Mouse (Mus musculus) embryo, embryonic 9.5 days (tissue): ENCODE measurements around the gene Rab25.
"Not testable (repeated sequence)": the region's sequence is repeated elsewhere in the genome, so short reads cannot be mapped to it uniquely, and the experiment has no call there.

Experiments
- DNase-seq: peaks from one replicate; pipeline ENCODE4 v3.0.0-alpha.2; 2017; ENCODE audit errors: extremely low spot score

Gene Rab25

GRCm38 (mm10) chr3:88548180-88548917 lies at the start of gene Rab25:
TSS of gene Rab25 (minus strand) at chr3:88548300.
- no peak for DNase-seq

DNA sequence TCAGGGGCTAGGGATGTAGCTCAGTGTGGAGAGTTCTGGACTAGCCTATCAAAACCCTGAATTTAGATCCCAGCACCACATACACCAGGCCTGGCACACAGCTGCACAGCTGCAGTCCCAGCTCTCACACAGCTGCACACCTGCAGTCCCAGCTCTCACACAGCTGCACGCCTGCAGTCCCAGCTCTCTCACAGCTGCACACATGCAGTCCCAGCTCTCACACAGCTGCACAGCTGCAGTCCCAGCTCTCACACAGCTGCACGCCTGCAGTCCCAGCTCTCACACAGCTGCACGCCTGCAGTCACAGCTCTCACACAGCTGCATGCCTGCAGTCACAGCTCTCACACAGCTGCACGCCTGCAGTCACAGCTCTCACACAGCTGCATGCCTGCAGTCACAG lies 48.4 kb upstream of the Rab25 start:
- DNase-seq, result not testable (repeated sequence)

- DNase-seq, result no peak
These were observed 45.9 kb upstream of the Rab25 start for GRCm38 (mm10) chr3:88593893-88594580.

- no peak for DNase-seq
These were observed 45.0 kb upstream of the Rab25 start for GRCm38 (mm10) chr3:88592942-88593576.

DNA sequence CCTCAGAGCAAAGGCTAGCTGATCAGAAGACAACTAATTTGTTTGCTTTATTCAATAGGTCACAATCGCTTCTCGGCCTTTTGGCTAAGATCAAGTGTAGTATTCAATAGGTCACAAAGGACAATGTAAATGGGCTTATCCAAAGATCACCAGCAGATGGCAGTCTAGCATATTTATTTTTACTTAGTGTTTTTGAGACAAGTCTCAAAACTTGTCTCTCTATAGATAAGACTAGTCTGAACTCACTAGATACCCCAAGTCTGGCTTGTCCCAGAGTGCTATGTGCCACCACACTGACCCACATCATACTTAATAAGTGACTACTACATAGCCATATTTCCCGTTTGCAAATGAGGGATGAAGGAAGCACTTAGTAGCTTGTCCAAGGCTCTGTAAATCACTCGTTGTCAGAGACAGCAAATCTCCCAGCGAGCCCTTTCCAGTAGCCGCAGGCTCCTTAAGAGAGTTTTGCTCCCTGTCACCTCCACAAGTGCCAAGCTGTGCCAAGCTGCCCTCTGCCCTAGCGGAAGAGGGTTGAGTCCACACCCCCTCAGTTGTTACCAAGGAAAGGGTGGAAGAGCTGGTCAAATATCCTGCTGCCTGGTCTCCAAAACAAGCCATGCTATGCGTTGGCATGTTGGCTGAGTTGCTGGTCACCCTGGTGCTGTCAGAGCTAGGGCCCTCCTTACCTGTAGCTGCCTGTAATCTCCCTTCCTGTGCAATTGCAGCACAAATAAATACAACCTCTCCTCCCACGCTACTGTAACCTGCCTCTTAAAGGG lies 44.0 kb upstream of the Rab25 start:
- DNase-seq, result peak; percentile 74

DNA sequence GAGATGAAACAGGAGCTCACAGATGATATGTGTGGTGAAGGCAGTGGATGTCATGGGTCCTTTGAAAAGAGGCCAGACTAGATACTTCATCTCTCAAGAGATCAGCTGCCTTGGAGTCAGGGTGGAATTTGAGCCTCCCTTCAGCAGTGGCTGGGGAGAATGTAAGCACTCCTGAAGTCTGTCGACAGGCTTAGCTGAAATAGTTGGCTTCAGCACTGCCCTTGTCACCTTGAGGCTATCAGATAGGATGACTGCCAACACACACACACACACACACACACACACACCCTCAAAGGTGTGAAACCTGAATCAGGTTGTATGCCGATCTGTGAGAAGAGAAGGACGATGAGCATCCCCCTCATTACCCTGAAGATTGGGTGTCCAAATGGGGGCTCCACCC lies 42.9 kb upstream of the Rab25 start:
- DNase-seq, result no peak

GRCm38 (mm10) chr3:88590246-88590645 lies 42.1 kb upstream of the Rab25 start:
- DNase-seq, result peak; percentile 17

- DNase-seq, result no peak
These were observed 38.5 kb upstream of the Rab25 start for GRCm38 (mm10) chr3:88586640-88587039.

DNA sequence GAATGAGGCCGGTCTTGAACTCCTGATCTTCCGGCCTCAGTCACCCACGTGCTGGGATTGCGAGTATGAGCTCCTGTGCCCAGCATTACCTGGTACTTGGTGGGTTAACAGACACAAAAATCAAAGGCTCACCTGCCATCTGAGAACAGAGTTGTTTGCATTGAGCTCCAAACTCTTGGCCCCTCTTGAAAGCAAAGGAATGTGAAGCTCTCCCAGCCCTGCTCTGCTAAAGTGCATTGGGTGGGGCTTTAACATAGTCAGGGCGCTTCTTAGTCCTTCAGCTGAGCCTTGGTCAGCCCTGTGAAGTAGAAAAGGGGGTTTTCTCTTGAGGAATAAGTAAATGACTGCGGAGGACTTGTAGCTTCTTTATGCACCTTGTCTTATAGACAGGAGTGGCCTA lies 37.7 kb upstream of the Rab25 start:
- no peak for DNase-seq

GRCm38 (mm10) chr3:88579454-88580117 lies 31.5 kb upstream of the Rab25 start:
- DNase-seq, result peak; percentile 80

- DNase-seq, result no peak
These were observed 30.7 kb upstream of the Rab25 start for GRCm38 (mm10) chr3:88578498-88579424.

- DNase-seq, result not testable (repeated sequence)
These were observed 29.7 kb upstream of the Rab25 start for GRCm38 (mm10) chr3:88577846-88578245.

DNA sequence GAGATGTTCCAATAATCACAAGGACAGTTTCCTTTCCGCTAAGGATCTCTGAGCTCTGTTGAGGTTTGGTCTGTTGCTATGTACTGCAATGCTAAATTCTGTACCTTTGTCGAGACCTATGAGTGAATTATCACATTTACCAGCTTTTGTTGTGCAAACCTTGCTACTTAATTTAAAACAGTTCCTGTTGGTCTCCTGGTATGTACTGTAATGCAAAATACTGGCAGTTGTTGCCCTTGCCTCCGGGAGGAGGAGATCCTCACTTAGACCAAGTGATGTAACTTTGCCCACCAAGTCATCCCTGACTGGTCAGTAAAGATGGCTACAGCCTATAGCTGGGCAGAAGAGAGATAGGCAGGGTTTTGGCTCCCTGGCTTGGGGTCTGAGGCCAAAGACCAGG lies 27.4 kb upstream of the Rab25 start, which contains the start of gene Ssr2:
Ssr2 (plus strand) TSS at position 337 of the 400 bp plus-strand sequence.
- DNase-seq, result no peak

DNA sequence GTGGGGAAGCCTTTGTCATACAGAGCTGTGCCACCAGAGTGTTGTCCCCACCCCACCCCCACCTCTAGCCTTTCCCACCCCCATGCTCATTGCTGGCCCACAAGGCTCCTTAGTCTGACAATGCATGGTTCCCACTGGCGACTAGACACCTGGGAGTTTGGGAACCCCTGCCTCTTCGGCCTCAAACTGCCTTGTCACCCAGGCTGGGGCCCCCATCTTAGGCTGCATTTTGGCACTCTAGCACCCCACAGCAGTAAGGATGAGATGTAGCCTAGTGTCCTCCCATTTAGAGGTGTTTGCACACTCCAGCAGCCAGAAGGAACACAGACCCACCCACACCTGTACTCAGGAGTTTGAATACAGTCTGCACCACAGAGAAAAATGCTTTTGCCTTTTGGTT lies 25.7 kb upstream of the Rab25 start:
- DNase-seq, result no peak

GRCm38 (mm10) chr3:88572835-88573234 lies 24.7 kb upstream of the Rab25 start:
- DNase-seq, result no peak

DNA sequence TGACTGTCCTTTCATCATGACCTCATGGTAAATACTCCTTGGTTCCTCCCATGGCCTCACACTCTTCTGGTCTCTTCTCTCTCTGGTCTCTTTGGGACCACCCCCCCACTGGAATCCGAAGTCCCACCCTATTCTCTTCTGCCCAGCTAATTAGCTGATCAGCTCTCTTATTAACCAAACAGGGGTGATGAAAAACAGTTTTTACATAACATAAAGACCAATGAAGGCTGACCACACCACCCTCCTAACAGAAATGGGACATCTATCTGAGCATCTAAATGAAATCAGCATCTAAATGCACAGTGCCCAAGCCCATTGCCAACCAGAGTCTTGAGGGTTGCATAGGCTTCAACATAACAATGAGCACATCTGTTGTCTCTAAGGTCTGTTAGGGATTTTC lies 23.8 kb upstream of the Rab25 start:
- DNase-seq, result no peak

DNA sequence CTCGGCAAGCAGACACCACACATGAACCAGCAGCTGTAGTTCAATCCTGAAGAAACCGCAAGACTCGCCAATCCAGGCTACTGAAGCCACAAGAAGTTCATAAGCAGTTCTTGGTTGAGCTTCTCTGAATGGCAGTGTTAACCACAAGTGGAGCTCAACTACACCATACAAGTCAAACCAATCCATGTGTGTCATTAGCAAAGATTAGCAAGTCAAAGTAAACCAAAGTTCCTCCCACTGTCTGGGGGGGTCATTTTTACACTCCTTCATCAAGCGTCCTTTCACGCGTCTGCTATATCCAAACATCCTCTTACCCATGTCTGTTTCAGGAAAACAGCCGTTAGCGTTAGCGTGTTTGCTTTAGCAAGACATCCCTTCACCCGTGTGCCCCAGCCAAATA lies 22.2 kb upstream of the Rab25 start:
- no peak for DNase-seq

DNA sequence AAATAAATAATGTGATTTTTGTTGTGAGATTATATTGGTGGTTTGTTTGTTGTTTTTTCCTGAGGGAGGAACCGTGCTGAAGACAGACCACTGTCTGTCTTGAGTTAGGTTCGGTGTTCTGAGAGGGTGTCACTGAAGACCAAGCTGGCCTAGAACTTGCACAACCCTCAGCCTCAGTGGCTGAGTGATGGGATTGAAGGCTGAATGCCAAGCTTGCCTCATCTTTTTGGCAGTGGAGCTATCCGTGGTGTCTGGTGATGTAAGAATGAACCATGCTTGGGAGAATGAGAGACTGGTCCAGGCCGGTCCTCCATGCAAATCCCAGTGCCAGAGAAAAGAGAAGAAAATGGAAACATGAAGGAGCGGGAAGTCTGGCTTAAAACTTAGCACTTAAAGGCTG lies 21.6 kb upstream of the Rab25 start:
- no peak for DNase-seq

DNA sequence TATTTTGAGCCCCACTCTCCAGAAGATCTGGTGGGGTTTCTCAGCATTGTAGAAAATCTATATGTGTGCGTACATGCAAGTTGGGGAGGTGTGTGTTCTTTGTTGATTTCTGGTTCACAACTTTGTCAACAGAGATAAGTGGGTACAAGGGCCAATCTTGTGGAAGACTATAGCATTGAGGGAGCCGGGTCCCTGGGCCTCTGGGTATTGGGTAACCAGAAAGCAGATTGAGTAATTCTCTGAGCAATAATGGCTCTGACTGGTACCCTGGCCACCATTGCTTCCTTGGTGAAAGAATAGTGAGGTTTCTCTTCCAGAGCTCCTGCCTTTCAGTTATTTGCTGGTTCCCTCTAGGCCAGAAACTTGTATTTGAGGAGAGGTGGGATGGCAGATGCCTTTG lies 21.0 kb upstream of the Rab25 start:
- no peak for DNase-seq

- no peak for DNase-seq
These were observed 20.5 kb upstream of the Rab25 start for GRCm38 (mm10) chr3:88568615-88569014.
